Mouse (Mus musculus): ENCODE measurements around the gene Zfp865.

GRCm38 (mm10) chr7:4972321-4973047, 47.7 kb upstream of the Zfp865 start:
- TF ChIP-seq POLR2A (IDR thresholded peaks at IDR 0.05; ENCODE audit: insufficient read length, low read depth) = no peak
- no peak for TF ChIP-seq MAX (IDR thresholded peaks at IDR 0.05; ENCODE audit: low read depth)
- no peak for TF ChIP-seq SRF (IDR thresholded peaks at IDR 0.05; ENCODE audit: control insufficient read depth, insufficient read length, low read depth)
- no peak for TF ChIP-seq USF1 (IDR thresholded peaks at IDR 0.05; ENCODE audit: low read depth)
- TF ChIP-seq POLR2AphosphoS2 (IDR thresholded peaks at IDR 0.05; ENCODE audit: insufficient read length, low read depth) = no peak
- no peak for TF ChIP-seq REST (IDR thresholded peaks at IDR 0.05; ENCODE audit: insufficient read depth, insufficient read length)
- TF ChIP-seq MYOD1 (IDR thresholded peaks at IDR 0.05; ENCODE audit: control insufficient read depth in 1 of 3, insufficient read length in 2 of 3, low read depth in 2 of 3) = no peak
- TF ChIP-seq E2F4 (IDR thresholded peaks at IDR 0.05; ENCODE audit: insufficient read depth) = no peak
- no peak for TF ChIP-seq CEBPB (IDR thresholded peaks at IDR 0.05; ENCODE audit: insufficient read depth, poor library complexity, severe bottlenecking)
- no peak for TF ChIP-seq TCF12 (IDR thresholded peaks at IDR 0.05; ENCODE audit: insufficient read depth, poor library complexity, severe bottlenecking)

Measured in myocyte (in vitro differentiated cells).